Mouse (Mus musculus) left cerebral cortex, adult 9 months (tissue): ENCODE results near the gene Sidt1.
A peak's percentile ranks its signal among the peaks of the same experiment; 100 is the strongest.

Source experiments
- DNase-seq, 2 experiments: peaks; one replicate each; pipeline ENCODE4 v3.0.0; 2022; ENCODE audit warnings: low spot score in 2 of 2

The Sidt1 gene

GRCm38 (mm10) chr16:44332861-44333284 lies at the start of gene Sidt1:
Gene Sidt1, minus strand, starts transcription at chr16:44333196.
- peak in 1 of 2 experiments; percentile 67 for DNase-seq

GRCm38 (mm10) chr16:44381578-44381977 lies 48.6 kb upstream of the Sidt1 start:
- no peak for DNase-seq

GRCm38 (mm10) chr16:44380006-44380405 lies 47.0 kb upstream of the Sidt1 start:
- no peak for DNase-seq

GRCm38 (mm10) chr16:44375459-44375858 lies 42.5 kb upstream of the Sidt1 start:
- DNase-seq: no peak

- no peak for DNase-seq
Observed at GRCm38 (mm10) chr16:44365522-44365921, 32.5 kb upstream of the Sidt1 start.

- peak in 1 of 2 experiments; percentile 33 for DNase-seq
Observed at GRCm38 (mm10) chr16:44361921-44362890, 29.2 kb upstream of the Sidt1 start.

GRCm38 (mm10) chr16:44357571-44358268 lies 24.7 kb upstream of the Sidt1 start:
- no peak for DNase-seq

- no peak for DNase-seq
Observed at GRCm38 (mm10) chr16:44356291-44356690, 23.3 kb upstream of the Sidt1 start.

GRCm38 (mm10) chr16:44349801-44350397 lies 16.9 kb upstream of the Sidt1 start:
- no peak for DNase-seq

GRCm38 (mm10) chr16:44347071-44347901 lies 14.3 kb upstream of the Sidt1 start, which contains the start of gene Spice1:
Gene Spice1, plus strand, starts transcription at chr16:44347121.
- DNase-seq: peak; percentile 64 to 91

- no peak for DNase-seq
Observed at GRCm38 (mm10) chr16:44337541-44337940, 4.5 kb upstream of the Sidt1 start.

- peak in 1 of 2 experiments; percentile 14 for DNase-seq
Observed at GRCm38 (mm10) chr16:44331995-44332860, 768 bp downstream of the Sidt1 start.

- peak in 1 of 2 experiments; percentile 25 for DNase-seq
Observed at GRCm38 (mm10) chr16:44331671-44331994, 1.4 kb downstream of the Sidt1 start.

- peak in 1 of 2 experiments; percentile 33 for DNase-seq
Observed at GRCm38 (mm10) chr16:44331154-44331553, 1.8 kb downstream of the Sidt1 start.

- DNase-seq: no peak
Observed at GRCm38 (mm10) chr16:44330657-44331056, 2.3 kb downstream of the Sidt1 start.

GRCm38 (mm10) chr16:44328644-44329043 lies 4.4 kb downstream of the Sidt1 start:
- DNase-seq: no peak

- no peak for DNase-seq
Observed at GRCm38 (mm10) chr16:44320232-44320631, 12.8 kb downstream of the Sidt1 start.

- no peak for DNase-seq
Observed at GRCm38 (mm10) chr16:44316350-44316749, 16.6 kb downstream of the Sidt1 start.

- no peak for DNase-seq
Observed at GRCm38 (mm10) chr16:44313422-44313821, 19.6 kb downstream of the Sidt1 start.

GRCm38 (mm10) chr16:44305606-44306005 lies 27.4 kb downstream of the Sidt1 start:
- no peak for DNase-seq
